Mouse (Mus musculus): ENCODE data around the gene Prrg2. TPM values are rescaled to one million over a fixed set of nuclear protein-coding genes. Genes with fewer than 3 reads are reported as not detected.
A peak's percentile ranks its signal among the peaks of the same experiment; 100 is the strongest.

The Prrg2 gene
- total RNA-seq, 2 experiments from 2014 or later: 6.6 to 7.1 TPM

DNA sequence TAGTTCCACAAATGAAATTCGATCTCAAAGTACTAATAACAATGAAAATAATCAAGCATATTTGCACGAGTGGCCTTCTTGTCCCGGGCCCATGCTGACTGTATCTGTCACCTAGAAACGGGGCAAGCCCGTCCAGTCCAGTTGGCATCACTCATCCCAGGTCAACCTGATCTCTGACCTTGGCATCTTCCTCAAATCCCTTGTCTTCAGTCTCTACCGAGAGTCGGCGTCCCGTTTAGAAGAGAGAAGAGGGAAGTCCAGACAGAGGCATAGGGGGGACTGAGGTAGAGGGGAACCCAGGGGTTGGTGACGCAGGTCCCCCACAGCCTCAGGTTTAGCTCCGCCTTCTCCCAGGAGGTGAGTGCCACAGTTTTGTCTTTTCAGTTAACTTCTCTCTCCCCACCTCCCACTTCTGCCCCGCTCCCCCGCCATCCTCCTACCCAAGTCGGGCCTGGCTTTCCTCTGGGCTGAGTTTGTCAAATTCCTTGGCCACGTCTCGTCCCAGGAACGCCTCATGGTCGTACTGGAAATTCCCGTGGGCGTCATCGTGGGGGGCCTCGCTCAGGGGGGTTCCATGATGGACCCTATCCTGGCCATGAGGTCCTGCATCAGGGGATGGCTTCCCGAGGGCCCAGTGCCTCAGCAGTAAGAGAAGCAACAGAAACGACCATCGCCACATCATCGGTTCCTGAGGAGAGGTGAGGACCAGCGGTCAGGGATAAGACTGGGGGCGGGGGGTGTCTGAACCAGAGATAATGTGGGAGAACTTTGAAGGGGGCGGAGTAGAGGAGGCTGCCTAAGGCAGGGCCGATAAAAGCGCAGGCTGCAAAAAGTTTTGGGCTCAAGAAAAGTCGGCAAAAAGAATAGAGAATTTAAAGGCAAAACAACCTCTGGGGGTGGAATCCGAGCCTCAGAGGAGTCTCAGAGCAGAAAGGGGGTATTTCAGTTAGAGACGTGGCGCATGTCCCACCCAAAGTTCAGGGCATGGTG, 28.8 kb upstream of the Prrg2 start:
- intact Hi-C loops (cut with DNase I): no loop called here
- no peak for DNase-seq (ENCODE audit: low spot score in 2 of 2)

GRCm38 (mm10) chr7:45090251-45090977, 27.9 kb upstream of the Prrg2 start:
- intact Hi-C loops (cut with DNase I): no loop called here
- no peak for DNase-seq (ENCODE audit: low spot score in 2 of 2)

GRCm38 (mm10) chr7:45088597-45088996, 26.1 kb upstream of the Prrg2 start:
- no peak for DNase-seq (ENCODE audit: low spot score in 2 of 2)
- intact Hi-C loops (cut with DNase I): loop anchor here (10.0 kb wide), 1 partner anchor 206 kb away; no protein-coding TSS in a partner anchor

GRCm38 (mm10) chr7:45086084-45086483, 23.6 kb upstream of the Prrg2 start:
- DNase-seq (ENCODE audit: low spot score in 2 of 2): no peak

DNA sequence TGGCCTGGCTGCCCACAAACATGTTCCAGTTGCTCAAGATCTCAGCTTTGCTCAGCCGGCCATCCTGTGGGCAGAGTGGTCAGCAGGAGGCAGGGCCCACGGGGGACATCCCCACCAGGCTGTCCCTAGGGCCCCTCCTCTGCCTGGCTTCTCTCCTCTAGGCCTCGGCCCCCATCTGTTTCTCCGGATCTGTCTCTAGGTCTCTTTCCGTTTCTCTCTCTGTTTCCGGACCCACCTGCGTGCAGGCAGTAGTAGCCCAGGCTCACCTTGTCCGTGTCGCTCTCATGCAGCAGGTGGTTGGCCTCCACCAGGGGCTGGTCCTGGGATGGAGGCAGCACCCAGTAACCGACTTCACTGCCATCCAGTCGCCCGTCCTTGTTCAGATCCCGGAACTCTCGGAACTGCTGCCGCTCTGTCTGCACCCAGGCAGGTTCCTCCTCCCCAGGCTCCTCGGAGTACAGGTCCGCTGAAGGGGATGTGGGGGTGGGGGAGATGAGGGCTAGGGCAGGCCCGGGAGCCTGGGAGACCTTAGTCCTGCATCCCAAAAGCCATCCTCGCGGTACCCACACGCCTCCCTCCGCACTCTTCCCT, 20.9 kb upstream of the Prrg2 start:
- intact Hi-C loops (cut with DNase I): loop anchor here (5.0 to 10.0 kb wide), 2 partner anchors 39 to 211 kb away; partner anchors contain the start of gene Rps11

More at GRCm38 (mm10) chr7:45086084-45086483, 23.6 kb upstream of the Prrg2 start:
- intact Hi-C loops (cut with DNase I): loop anchor here (10.0 kb wide), 1 partner anchor 209 kb away; no protein-coding TSS in a partner anchor

GRCm38 (mm10) chr7:45082401-45083299, 20.2 kb upstream of the Prrg2 start:
- intact Hi-C loops (cut with DNase I): loop anchor here (5.0 to 10.0 kb wide), 2 partner anchors 40 to 212 kb away; partner anchors contain the start of gene Rps11
- no peak for DNase-seq (ENCODE audit: low spot score in 2 of 2)

More for the DNA sequence above, 20.9 kb upstream of the Prrg2 start:
- DNase-seq (ENCODE audit: low spot score in 2 of 2): no peak

DNA sequence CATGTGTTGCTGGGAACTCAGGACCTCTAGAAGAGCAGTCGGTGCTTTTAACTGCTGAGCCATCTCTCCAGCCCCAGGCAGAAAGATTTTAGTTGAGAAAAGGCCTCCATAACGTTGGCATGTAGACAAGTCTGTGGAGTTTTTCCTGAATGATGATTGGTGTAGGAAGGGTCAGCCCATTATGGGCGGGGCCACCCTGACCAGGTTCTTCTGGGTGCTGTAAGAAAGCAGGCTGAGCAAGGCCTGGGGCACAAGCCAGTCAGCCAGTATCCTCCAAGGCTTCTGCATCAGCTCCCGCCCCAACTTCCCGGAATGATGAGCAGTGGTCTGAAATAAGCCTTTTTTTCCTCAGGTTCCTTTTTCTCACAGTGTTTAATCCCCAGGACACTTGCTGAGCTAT, 18.5 kb upstream of the Prrg2 start:
- no peak for DNase-seq (ENCODE audit: low spot score in 2 of 2)
- intact Hi-C loops (cut with DNase I): loop anchor here (5.0 to 10.0 kb wide), 2 partner anchors 41 to 214 kb away; partner anchors contain the start of gene Rps11

- intact Hi-C loops (cut with DNase I): loop anchor here (2.0 to 10.0 kb wide), 3 partner anchors 42 to 215 kb away; partner anchors contain the start of genes Flt3l, Gm45713 and Rps11
- peak; percentile 92 to 95 for DNase-seq (ENCODE audit: low spot score in 2 of 2)
Measured at GRCm38 (mm10) chr7:45079856-45080255, 17.4 kb upstream of the Prrg2 start.

DNA sequence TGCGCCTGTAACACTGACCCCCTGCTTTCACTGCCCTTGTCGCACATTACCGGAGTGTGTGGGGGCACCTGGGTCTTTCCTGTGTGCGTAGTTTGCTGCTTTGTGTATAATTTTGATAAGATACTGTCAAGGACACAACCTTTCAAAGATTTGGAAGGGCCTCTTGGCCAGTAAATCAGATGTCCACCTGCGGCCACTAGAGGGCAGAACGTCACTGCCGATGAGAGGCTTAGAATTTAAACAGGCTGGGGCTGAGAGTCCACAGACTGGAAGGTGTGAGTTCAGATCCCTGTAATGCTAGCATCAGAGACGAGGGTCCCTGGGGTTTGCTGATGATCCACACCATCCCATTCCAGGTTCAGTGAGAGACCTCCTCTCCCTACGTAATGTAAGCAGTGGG, 16.0 kb upstream of the Prrg2 start:
- intact Hi-C loops (cut with DNase I): loop anchor here (2.0 kb wide), 1 partner anchor 58 kb away; the partner anchor contains the start of genes Flt3l and Gm45713
- peak; percentile 60 to 74 for DNase-seq (ENCODE audit: low spot score in 2 of 2)

- no peak for DNase-seq (ENCODE audit: low spot score in 2 of 2)
- intact Hi-C loops (cut with DNase I): loop anchor here (2.0 kb wide), 1 partner anchor 59 kb away; the partner anchor contains the start of genes Flt3l and Gm45713
Measured at GRCm38 (mm10) chr7:45077829-45078228, 15.4 kb upstream of the Prrg2 start.

- DNase-seq (ENCODE audit: low spot score in 2 of 2): no peak
- intact Hi-C loops (cut with DNase I): no loop called here
Measured at GRCm38 (mm10) chr7:45077322-45077721, 14.8 kb upstream of the Prrg2 start.

DNA sequence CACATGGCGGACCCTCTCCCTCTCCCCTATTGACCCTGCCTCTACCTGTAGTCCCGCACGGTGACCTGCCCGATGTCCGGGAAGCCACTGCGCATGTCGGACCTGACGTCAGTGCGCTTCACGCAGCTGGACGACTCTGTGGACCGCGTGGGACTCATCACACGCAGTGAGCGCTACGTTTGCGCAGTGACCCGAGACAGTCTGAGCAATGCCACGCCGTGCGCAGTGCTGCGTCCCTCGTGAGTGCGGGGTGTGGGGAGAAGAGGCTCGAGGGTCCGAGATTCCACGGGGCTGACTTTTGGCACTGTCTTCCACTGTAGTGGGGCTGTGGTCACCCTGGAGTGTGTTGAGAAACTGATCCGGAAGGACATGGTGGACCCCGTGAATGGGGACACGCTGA, 14.0 kb upstream of the Prrg2 start:
- intact Hi-C loops (cut with DNase I): no loop called here
- DNase-seq (ENCODE audit: low spot score in 2 of 2): no peak

- intact Hi-C loops (cut with DNase I): no loop called here
- DNase-seq (ENCODE audit: low spot score in 2 of 2): no peak
Measured at GRCm38 (mm10) chr7:45075405-45075804, 12.9 kb upstream of the Prrg2 start.

GRCm38 (mm10) chr7:45073949-45074348, 11.5 kb upstream of the Prrg2 start:
- DNase-seq (ENCODE audit: low spot score in 2 of 2): no peak
- intact Hi-C loops (cut with DNase I): loop anchor here (5.0 kb wide), 1 partner anchor 33 kb away; no protein-coding TSS in a partner anchor

DNA sequence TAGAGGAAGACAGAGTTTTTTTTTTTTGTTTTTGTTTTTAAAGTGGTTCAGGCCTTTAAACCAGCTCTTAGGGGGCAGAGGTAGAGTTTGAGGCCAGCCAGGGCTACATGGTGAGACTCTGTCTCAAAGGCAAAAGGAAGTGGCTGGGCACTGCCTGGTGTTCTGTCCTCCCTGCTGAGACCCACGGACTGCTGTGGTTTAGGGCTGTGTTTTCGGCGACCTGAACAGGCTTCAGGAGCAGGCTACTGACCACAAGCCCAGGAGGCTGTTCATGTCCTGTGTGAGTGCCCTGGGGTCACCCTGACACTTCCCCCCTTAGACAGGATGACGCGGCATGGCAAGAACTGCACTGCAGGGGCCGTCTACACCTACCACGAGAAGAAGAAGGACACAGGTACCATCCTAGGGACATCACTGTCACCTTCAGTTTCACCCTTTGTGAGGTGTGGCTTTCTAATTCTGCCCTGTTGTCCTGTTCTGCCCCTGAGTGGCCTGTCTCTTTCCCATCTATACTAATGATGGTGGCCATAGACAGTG, 10.8 kb upstream of the Prrg2 start:
- intact Hi-C loops (cut with DNase I): loop anchor here (5.0 kb wide), 1 partner anchor 34 kb away; no protein-coding TSS in a partner anchor
- DNase-seq (ENCODE audit: low spot score in 2 of 2): no peak

- DNase-seq (ENCODE audit: low spot score in 2 of 2): no peak
- intact Hi-C loops (cut with DNase I): loop anchor here (5.0 kb wide), 1 partner anchor 35 kb away; no protein-coding TSS in a partner anchor
Measured at GRCm38 (mm10) chr7:45072230-45072629, 9.8 kb upstream of the Prrg2 start.

DNA sequence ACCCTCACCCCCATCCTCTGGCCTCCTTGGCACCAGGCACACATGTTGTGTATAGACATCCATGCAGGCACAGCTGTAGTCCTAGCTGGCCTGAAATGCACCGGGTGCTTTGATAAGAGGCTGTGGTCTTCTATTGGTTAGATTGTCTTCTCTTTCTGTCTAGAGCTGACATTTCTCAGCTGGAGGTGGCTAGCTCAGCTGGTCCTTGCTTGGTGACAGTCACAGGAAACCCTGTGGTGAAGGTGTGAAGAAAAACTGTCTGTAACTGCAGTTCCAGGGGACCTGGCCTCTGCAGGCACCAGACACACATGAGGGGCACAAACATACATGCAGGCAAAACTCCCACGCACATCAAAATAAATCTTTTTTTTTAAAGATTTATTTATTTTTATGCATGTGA, 7.2 kb upstream of the Prrg2 start:
- intact Hi-C loops (cut with DNase I): loop anchor here (5.0 kb wide), 1 partner anchor 38 kb away; no protein-coding TSS in a partner anchor
- no peak for DNase-seq (ENCODE audit: low spot score in 2 of 2)

- peak in 1 of 2 experiments; percentile 52 for DNase-seq (ENCODE audit: low spot score in 2 of 2)
- intact Hi-C loops (cut with DNase I): no loop called here
Measured at GRCm38 (mm10) chr7:45068000-45068318, 5.5 kb upstream of the Prrg2 start.

Data from left cerebral cortex, postnatal 14 days (tissue).